Mouse (Mus musculus): ENCODE measurements around the gene Sh2d6.

Sh2d6 gene

DNA sequence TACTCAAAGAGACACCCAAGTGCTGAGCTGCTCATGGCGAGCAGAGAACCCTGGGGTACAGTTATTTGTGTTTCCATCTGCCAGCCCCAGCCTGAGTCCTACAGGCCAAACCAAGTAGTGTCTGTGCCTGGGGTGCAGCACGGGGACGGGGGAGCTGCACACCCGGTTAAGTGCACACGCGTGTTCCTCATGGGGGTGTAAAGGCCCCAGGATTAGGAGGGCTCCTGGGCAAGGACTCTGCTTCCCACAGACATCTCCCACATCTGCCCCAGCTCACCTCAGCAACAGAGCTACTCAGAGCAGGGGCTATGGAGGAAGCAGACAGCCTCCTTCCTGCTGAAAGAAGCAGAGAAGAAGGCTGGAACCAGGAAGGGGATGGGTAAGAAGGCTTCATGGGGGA is 5.9 kb downstream of the Sh2d6 start:
- in situ Hi-C loops (cut with MboI; ENCODE audit: low pct_unique_long_range_greater_than_20kb in 1 of 2, low sequenced_read_pairs in 2 of 2, unreplicated experiment in 1 of 2), result no loop called here

DNA sequence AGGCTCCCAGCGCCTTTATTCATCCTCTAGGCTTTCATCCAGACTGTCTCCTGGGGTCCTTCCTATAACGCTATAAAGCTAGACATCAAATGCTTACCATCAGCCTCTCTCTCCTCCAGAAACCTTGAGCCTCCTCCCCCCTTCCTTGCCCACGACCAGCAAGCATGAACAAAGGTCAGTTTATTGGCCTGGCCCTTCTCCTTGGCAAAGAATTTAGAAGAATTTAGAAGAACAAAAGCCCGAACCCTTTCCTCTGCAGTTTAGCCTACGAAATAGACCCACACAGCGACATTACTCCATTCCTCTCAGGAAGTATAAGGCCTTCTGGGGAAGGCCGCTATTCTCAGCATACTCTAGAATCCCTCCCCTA is 8.5 kb downstream of the Sh2d6 start:
- in situ Hi-C loops (cut with MboI; ENCODE audit: low pct_unique_long_range_greater_than_20kb in 1 of 2, low sequenced_read_pairs in 2 of 2, unreplicated experiment in 1 of 2), result no loop called here

DNA sequence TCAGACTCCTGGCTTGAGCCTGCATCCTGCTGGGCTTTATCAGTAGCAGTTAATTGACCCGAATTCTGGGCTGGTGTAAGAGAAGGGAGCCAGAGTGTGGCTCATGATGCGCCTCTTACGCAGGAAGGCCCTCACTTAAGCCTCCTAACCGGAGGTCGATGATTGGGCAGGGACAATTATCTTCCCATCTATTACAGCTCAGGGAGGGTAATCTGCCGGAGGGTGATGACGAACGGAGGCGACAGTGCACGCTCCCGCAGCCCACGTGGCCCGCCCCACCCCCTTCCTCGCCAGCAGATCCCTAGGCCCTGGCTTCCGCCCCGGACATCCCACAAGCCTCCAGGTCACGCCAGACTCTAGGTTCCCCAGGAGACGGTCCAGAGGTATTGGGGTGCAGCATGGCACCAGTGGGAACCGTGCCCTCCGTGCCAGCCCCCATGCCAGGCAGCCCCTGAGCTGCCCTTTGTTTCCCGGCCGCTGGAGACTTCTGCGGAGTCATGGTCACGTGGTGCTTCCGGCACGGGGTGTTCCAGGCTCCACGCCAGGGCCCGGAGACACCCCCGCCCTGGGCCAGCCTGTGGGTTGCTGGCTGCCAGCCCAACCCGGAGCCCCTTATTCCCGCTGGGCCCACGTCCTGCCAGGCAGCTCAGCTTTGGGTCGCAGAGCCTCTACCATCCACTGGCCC is 9.0 kb downstream of the Sh2d6 start:
- in situ Hi-C loops (cut with MboI; ENCODE audit: low pct_unique_long_range_greater_than_20kb in 1 of 2, low sequenced_read_pairs in 2 of 2, unreplicated experiment in 1 of 2), result no loop called here

DNA sequence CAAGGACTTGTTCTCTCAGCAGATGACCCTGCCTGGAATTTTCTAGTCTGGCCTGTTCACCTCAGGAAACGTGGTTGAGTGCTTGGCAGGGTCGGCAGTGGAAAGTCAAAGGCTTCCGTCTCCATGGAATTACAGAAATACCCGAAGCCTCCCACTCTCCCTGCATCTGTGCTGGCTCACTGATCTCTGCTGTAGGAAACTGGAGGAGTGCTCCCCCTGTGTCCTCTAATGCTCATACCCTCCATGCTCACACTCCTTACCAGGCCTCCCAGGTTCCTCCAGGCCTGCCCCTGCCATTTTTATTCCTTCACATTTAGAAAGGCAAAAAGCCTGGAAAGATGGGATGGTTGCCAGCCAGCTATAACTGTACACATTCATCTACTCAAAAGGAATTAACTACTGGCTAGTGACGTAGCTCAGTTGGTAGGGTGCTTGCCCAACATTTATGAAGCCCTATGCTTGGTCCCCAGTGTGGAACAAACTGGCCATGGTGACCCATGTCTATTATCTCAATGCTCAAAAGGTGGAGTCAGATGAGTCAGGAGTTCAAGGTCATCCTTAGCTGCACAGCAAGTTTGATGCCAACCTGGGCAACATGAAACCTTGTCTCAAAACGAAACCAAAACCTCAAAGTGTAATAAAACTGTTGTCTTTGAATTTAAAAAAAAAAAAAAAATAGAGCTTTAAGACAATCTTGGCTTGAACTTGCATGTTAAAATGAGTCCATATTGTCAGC is 10.7 kb downstream of the Sh2d6 start:
- in situ Hi-C loops (cut with MboI; ENCODE audit: low pct_unique_long_range_greater_than_20kb in 1 of 2, low sequenced_read_pairs in 2 of 2, unreplicated experiment in 1 of 2), result no loop called here

DNA sequence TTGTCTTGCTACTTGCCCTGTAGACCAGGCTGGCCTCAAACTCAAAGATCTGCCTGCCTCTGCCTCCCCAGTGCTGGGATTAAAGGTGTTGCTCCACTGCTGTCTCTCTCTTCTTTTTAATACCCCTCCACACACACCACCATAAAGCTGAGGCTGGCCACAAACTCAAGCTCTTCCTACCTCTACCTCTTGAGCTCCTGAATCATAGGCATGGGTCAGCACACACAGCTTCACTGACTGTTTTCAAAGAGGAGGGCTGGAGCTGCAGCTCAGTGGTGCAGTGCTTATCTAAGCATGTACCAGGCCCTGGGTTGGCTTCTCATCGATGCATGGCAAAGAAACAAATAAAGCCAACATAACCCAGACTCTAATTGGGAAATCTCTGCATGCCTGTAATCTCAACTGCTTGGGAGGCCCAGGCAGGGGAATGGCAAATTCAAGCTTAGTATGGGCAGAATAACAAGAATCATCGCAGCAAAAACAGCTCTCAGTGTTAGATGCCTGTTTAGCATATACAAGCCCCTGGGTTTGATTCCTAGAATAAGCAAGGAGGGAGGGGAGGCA is 11.6 kb downstream of the Sh2d6 start:
- in situ Hi-C loops (cut with MboI; ENCODE audit: low pct_unique_long_range_greater_than_20kb in 1 of 2, low sequenced_read_pairs in 2 of 2, unreplicated experiment in 1 of 2), result no loop called here

DNA sequence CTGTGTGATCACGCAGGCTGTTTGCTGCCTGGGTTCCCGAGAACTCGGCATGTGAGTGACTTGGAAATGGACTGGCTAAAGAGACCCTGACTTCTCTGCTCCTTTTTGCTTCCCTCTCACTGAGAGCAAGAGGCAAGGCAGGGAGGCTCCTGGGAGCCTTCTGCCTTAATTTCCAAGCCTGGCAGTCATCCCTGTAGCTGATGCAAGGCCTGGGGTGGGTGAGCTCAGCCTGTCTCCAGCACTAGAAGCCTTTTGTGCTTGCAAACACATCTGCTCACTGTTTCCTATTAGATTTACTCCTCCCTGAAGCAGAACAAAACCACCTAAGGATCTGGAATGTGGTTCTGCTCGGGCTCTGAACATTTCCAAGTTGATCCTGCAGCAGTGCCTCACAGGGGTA is 12.9 kb downstream of the Sh2d6 start:
- in situ Hi-C loops (cut with MboI; ENCODE audit: low pct_unique_long_range_greater_than_20kb in 1 of 2, low sequenced_read_pairs in 2 of 2, unreplicated experiment in 1 of 2), result no loop called here

DNA sequence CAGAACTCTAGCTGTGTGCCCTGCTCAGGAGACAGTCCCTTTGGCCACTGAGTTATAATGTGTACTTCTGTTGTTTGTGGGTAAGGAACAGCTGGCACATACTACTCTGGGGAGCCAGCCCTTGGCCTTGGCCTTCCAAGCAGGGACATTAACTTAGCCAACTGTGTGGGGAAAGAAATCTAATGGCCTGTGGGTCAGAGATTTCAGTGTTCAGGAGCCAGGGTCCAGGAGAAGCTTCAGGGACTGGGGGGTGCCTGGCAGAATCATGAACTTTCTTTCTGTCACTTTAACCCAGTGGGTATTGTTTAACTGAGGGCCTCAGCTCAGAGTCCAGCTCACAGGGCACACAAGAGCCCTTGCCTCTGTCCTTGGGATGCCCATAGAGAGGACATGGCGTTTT is 15.4 kb downstream of the Sh2d6 start:
- in situ Hi-C loops (cut with MboI; ENCODE audit: low pct_unique_long_range_greater_than_20kb in 1 of 2, low sequenced_read_pairs in 2 of 2, unreplicated experiment in 1 of 2), result no loop called here

DNA sequence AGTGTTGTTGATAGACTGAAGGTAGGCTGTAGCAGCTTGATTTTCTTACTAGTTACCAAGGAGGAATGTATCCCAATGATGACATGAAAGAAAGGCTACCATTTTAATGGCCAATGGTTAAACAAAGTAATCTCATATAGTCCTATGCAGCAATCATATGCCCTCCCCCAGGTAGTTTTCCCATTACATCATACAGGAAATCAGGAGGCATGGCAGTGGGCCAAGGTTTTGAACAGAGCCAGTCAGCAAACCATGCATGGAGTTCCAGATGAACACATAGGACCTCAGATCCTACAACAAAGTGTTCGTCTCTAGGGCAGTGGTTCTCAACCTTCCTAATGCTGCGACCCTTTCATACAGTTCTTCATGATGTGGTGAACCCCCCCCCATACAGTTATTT is 17.6 kb downstream of the Sh2d6 start:
- in situ Hi-C loops (cut with MboI; ENCODE audit: low pct_unique_long_range_greater_than_20kb in 1 of 2, low sequenced_read_pairs in 2 of 2, unreplicated experiment in 1 of 2), result no loop called here

DNA sequence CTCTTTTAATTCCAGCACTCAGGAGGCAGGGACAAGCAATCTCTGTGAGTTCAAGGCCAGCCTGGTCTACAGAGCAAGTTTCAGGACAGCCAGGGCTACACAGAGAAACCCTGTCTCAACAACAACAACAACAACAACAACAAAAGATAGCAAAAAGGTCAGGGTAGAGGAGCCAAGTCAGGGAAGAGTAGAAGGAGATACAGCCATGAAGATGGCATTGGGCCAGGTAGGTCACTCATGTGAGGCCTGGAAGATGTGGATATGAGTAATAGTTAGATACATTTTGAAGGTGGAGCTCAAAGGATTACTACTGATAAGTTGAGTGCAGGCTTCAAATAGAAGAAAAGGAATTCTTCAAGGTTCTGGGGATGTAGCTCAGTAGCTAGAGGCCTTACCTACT is 18.2 kb downstream of the Sh2d6 start:
- in situ Hi-C loops (cut with MboI; ENCODE audit: low pct_unique_long_range_greater_than_20kb in 1 of 2, low sequenced_read_pairs in 2 of 2, unreplicated experiment in 1 of 2), result no loop called here

DNA sequence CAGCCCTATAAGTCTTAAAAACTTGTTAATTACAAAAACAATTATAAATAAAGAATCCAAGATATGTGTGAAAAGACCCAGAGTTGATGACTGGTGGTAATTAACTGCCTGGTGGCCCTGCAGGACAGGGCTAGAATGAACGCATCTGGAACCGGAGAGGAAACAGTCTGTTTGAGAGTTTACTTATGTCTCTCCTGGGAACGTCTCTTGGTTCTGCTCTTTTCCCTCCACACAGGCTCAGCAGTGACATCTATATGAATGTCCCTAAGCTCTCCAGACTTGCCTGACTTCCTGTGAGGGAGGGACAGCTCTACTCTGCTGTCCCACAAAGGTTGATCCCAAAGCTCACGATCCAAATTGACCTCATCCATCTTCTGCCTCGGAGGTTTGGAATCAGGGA is 22.6 kb downstream of the Sh2d6 start:
- in situ Hi-C loops (cut with MboI; ENCODE audit: low pct_unique_long_range_greater_than_20kb in 1 of 2, low sequenced_read_pairs in 2 of 2, unreplicated experiment in 1 of 2), result no loop called here

DNA sequence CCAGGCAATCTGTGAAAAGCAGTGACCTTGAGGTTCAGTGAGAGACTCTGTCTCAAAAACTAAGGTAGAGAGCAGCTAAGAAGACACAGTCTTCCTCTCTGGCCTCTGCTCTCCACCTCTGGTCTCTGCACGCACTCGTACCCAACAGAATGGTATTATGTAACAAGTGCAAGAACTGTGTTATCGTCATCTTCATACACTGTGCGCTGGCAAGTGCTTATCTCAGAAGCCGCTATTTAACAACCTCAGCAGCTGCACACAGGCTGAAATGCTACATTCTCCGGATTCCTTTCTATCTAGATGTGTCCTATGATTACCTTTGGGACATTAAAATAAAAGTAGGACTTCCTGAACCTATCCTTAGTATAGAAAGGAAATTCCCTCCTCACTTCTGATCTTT is 28.6 kb downstream of the Sh2d6 start:
- in situ Hi-C loops (cut with MboI; ENCODE audit: low pct_unique_long_range_greater_than_20kb in 1 of 2, low sequenced_read_pairs in 2 of 2, unreplicated experiment in 1 of 2), result no loop called here

DNA sequence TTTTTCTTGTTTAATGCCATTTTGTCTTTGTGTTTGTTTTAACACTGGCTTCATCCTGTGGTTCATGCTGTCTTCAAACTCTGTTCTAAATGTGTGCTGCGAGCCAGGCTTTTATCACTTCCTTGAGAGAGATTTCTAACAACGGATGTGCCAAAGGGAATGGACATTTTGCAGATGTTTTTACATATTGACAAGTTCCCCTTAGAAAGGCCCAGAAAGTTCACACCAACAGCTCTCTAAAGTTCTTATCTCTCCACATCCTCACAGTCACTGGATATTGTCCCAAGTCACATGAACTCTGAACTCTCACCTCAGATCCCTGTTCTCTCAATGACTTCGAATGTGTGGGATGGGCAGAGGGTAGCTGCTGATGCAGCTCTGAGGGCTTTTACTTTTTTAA is 30.4 kb downstream of the Sh2d6 start:
- in situ Hi-C loops (cut with MboI; ENCODE audit: low pct_unique_long_range_greater_than_20kb in 1 of 2, low sequenced_read_pairs in 2 of 2, unreplicated experiment in 1 of 2), result no loop called here

DNA sequence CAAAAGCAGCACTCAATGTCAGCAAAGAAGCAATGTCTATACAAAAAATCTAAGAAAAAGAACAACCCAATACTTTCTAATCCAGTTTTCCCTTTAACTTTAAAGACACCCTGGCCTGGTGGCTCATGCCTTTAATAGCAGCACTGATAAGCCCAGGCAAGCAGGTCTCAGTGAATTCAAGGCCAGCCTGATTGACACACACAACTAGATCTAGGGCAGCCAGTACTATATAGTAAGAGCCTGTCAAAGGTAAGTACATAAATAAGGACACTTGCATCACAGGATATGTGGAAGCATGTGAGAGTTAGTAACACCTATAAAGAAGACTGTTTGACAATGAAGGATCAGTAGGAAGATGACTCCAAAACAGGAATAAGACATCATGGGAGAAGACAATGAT is 32.0 kb downstream of the Sh2d6 start:
- in situ Hi-C loops (cut with MboI; ENCODE audit: low pct_unique_long_range_greater_than_20kb in 1 of 2, low sequenced_read_pairs in 2 of 2, unreplicated experiment in 1 of 2), result no loop called here

DNA sequence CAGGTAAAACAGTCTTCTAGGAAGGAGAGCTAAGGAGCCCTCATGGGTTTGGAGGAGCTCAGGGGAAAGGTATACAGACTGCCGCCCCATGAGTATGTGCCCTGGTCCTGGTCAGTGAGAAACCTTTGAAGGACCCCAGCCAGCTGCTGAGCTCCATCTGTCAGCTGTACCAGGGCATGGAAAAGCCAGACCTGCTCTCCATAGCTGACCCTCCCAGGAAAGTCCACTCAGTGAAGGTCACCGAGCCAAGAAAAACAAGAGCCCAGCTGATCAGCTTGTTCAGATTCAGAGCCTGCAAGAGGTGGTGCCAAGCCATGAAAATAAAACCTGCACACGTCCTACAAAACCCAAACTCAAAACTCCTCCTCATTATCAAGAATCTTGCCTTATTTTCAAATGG is 32.7 kb downstream of the Sh2d6 start:
- in situ Hi-C loops (cut with MboI; ENCODE audit: low pct_unique_long_range_greater_than_20kb in 1 of 2, low sequenced_read_pairs in 2 of 2, unreplicated experiment in 1 of 2), result no loop called here

DNA sequence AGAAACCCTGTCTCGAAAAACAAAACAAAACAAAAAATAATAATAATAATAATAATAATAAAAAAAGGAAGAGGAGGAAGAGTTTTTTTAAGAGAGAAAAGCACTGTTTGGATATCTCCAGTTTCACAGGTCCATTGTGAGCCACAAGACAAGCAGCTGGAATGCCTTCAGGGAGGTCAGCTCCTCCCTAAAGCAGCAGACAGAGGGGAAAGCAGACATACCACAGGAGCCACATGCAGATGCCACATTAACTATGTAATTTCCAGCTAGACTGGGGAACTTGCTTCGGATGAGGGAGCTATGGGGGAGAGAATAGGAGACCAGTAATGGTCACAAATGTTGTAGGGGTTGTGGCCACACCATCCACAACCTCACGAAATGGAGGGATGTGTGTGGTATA is 34.2 kb downstream of the Sh2d6 start:
- in situ Hi-C loops (cut with MboI; ENCODE audit: low pct_unique_long_range_greater_than_20kb in 1 of 2, low sequenced_read_pairs in 2 of 2, unreplicated experiment in 1 of 2), result no loop called here

DNA sequence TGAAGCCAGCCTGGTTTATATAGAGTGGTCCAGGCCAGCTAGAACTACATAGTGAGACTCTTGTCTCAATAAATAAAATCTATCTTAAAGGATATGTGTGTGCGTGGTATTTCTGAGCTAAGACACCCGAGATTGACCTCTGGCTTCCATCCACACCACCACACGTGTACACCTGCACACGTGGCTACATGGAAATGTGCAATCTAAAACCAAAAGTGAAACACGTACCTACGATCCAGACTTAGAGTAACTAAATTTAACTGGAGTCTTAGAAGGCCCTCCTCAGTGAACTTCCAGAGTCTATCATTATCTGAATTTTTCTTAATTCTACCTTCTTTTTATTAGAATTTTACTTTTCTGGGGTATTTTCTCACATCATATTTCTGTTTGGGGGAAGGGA is 35.2 kb downstream of the Sh2d6 start:
- in situ Hi-C loops (cut with MboI; ENCODE audit: low pct_unique_long_range_greater_than_20kb in 1 of 2, low sequenced_read_pairs in 2 of 2, unreplicated experiment in 1 of 2), result no loop called here

DNA sequence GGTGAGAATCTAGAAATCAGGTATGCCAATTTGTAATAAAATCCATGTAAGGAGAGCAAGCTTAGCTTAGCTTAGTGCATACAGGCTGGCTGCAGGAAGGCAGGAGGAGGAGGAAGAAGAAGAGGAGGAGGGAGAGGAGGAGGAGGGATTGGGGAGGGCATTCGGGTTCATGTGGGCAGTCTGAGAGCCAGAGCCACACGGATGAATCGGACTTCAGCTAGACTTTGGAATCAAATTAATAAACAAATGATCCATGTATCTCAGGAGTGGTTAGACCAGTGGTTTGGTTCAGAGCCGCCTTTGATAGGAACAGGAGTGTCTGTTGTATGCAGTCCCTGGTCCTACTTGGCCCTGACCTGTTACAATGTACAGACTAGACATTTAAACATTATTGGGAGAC is 36.6 kb downstream of the Sh2d6 start:
- in situ Hi-C loops (cut with MboI; ENCODE audit: low pct_unique_long_range_greater_than_20kb in 1 of 2, low sequenced_read_pairs in 2 of 2, unreplicated experiment in 1 of 2), result no loop called here

DNA sequence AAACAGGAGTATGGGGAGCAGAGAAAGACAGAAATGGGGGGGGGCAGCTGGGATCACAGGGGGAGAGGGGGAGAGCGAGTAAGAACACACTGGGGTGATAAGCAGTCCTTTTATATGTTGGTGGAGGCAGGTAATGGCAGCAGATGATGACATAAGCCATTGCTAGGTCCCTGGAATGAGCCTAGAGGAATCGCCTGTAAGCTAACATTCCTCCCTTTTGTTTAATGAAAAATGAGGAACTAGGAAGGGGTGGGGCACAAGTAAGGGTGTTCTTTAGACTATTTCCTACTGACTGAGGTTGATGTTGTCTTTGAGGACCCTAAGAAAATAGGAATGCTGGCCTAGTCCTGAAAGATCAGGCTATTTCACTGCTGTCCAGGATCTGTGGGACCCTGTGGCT is 39.4 kb downstream of the Sh2d6 start:
- in situ Hi-C loops (cut with MboI; ENCODE audit: low pct_unique_long_range_greater_than_20kb in 1 of 2, low sequenced_read_pairs in 2 of 2, unreplicated experiment in 1 of 2), result no loop called here

DNA sequence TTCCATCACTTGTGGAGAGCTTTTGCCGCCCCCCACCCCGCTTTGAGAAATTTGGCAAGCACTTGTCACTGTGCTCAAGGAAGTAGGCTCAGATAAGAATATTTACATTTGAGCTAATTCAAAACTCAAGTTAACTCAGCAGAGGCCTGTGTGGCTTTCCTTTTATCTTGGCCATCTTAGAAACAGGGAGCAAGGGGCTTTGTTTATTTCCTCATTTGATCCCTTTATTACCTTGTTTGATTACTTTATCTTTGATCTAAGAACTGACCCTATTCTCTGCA is 41.1 kb downstream of the Sh2d6 start:
- in situ Hi-C loops (cut with MboI; ENCODE audit: low pct_unique_long_range_greater_than_20kb in 1 of 2, low sequenced_read_pairs in 2 of 2, unreplicated experiment in 1 of 2), result no loop called here

DNA sequence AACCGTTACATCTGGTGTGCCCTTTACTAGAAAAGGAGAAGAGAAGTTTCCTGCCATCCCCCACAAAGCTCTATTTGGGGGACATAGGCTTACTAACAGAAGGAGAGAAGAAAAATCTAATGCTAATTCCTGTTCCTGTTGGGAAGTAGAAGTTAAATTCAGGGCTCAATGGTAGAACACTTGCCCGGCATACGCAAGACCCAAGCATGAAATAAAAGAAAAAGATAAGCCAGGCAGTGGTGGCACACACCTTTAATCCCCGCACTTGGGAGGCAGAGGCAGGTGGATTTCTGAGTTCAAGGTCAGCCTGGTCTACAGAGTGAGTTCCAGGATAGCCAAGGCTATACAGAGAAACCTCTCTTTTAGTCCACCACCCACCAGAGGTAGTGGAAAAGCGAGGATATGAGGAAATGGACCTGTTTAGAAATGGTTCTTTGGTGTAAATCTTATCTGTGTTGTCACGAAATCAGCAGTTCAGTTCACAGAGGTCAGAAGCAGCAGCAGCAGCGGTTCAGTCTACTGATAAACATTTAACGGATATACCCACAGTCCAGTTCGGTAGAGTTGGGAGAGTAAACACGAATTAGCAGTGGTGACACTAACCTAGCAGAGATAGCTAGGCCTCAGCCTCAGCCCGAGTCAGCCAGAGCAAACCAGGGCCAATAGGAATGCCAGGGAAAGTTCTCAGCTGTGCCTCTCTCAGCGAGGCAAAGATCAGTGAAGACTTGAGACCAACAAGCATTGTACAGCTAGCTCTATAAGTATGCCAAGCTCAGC is 41.7 kb downstream of the Sh2d6 start:
- in situ Hi-C loops (cut with MboI; ENCODE audit: low pct_unique_long_range_greater_than_20kb in 1 of 2, low sequenced_read_pairs in 2 of 2, unreplicated experiment in 1 of 2), result no loop called here
